Mouse (Mus musculus) common myeloid progenitor, adult 5-6 weeks (primary cell): ENCODE data around the gene Lrp4. TPM values are rescaled to one million over a fixed set of nuclear protein-coding genes. Genes with fewer than 3 reads are reported as not detected.
A peak's percentile ranks its signal among the peaks of the same experiment; 100 is the strongest.
"Not testable (repeated sequence)": the region's sequence is repeated elsewhere in the genome, so short reads cannot be mapped to it uniquely, and the experiment has no call there.

ENCODE experiments used
- ATAC-seq: replicated peaks from 2 replicates; pipeline ENCODE4 v1.8.0; 2016; ENCODE audit warnings: low read depth, mild to moderate bottlenecking, moderate TSS enrichment, inconsistent platforms; ENCODE audit not compliant: poor library complexity, severe bottlenecking
- total RNA-seq: library from RNA; stranded (forward); fragments of 200-1000, 187-1606 nt; gene quantifications from 2 replicates; pipeline ENCODE4 v1.2.3, GENCODE M21; 2017

Gene Lrp4
- total RNA-seq, 1 experiment from 2014 or later: 1.3 TPM

GRCm38 (mm10) chr2:91480399-91480801 lies 23.1 kb downstream of the Lrp4 start:
- no peak for ATAC-seq

GRCm38 (mm10) chr2:91480805-91481514 lies 23.6 kb downstream of the Lrp4 start:
- peak; percentile 67 for ATAC-seq

- peak; percentile 93 for ATAC-seq
Observed at GRCm38 (mm10) chr2:91484698-91485097, 27.4 kb downstream of the Lrp4 start.

- ATAC-seq: no peak
Observed at GRCm38 (mm10) chr2:91485256-91485655, 27.9 kb downstream of the Lrp4 start.

- ATAC-seq: not testable (repeated sequence)
Observed at GRCm38 (mm10) chr2:91487295-91487694, 30.0 kb downstream of the Lrp4 start.

- no peak for ATAC-seq
Observed at GRCm38 (mm10) chr2:91492071-91492635, 34.8 kb downstream of the Lrp4 start.

GRCm38 (mm10) chr2:91493981-91494380 lies 36.7 kb downstream of the Lrp4 start:
- ATAC-seq: no peak

GRCm38 (mm10) chr2:91498093-91498719 lies 40.9 kb downstream of the Lrp4 start:
- ATAC-seq: peak; percentile 89

GRCm38 (mm10) chr2:91508076-91508475 lies 50.8 kb downstream of the Lrp4 start:
- ATAC-seq: no peak

- no peak for ATAC-seq
Observed at GRCm38 (mm10) chr2:91517186-91517585, 59.9 kb downstream of the Lrp4 start.

GRCm38 (mm10) chr2:91526294-91527146 lies 69.2 kb downstream of the Lrp4 start, which contains the start of gene Ckap5:
Ckap5 (plus strand) TSS chr2:91526762.
- ATAC-seq: peak; percentile 100

- ATAC-seq: peak; percentile 15; the same call in 1 of the 2 replicates
Observed at GRCm38 (mm10) chr2:91527147-91527486, 69.8 kb downstream of the Lrp4 start.

GRCm38 (mm10) chr2:91537588-91538205 lies 80.4 kb downstream of the Lrp4 start:
- ATAC-seq: peak; percentile 100

Other genes with a start within 250 kb of the Lrp4 start
- gene Ddb2, start 220.5 kb upstream of the Lrp4 start, total RNA-seq: 11.5 and 18.0 TPM in 2 replicates
- 0.19 TPM in 1 of 2 replicates, not detected in the other for gene Pacsin3, start 201.6 kb upstream of the Lrp4 start, total RNA-seq
- 36.8 and 37.3 TPM in 2 replicates for gene Arfgap2, start 192.5 kb upstream of the Lrp4 start, total RNA-seq
- gene 1110051M20Rik, start 12.8 kb upstream of the Lrp4 start, total RNA-seq: 12.2 and 28.9 TPM in 2 replicates
- 107 and 117 TPM in 2 replicates for gene Ckap5, start 69.3 kb downstream of the Lrp4 start, total RNA-seq
- 0.19 and 0.78 TPM in 2 replicates for gene F2, start 178.9 kb downstream of the Lrp4 start, total RNA-seq
- 6.2 and 11.9 TPM in 2 replicates for gene Zfp408, start 192.3 kb downstream of the Lrp4 start, total RNA-seq
- 33.8 and 47.6 TPM in 2 replicates for gene Arhgap1, start 192.3 kb downstream of the Lrp4 start, total RNA-seq